Mouse (Mus musculus) cortical plate, adult 2 months (tissue): ENCODE measurements around the gene Nqo1. TPM values are rescaled to one million over a fixed set of nuclear protein-coding genes. Genes with fewer than 3 reads are reported as not detected.
A peak's percentile ranks its signal among the peaks of the same experiment; 100 is the strongest.

Experiments used
- H3K27ac ChIP-seq: fragments of 200-500 bp; 2 replicates; pipeline ENCODE4 v1.5.1; 2012; ENCODE audit warnings: low read length, control low read depth, inconsistent platforms; ENCODE audit not compliant: insufficient read depth
- H3K4me1 ChIP-seq: fragments of 200-500 bp; 2 replicates; pipeline ENCODE4 v1.6.1; 2011; ENCODE audit warnings: low read length; ENCODE audit not compliant: control insufficient read depth, insufficient read depth
- H3K4me3 ChIP-seq: fragments of 200-500 bp; 2 replicates; pipeline ENCODE4 v1.5.1; 2011; ENCODE audit warnings: mild to moderate bottlenecking, low read length, control low read depth; ENCODE audit not compliant: insufficient read depth
- CTCF ChIP-seq: fragments of 200-500 bp; IDR thresholded peaks from 2 replicates; pipeline ENCODE4 v1.5.1; 2011; ENCODE audit warnings: mild to moderate bottlenecking, control low read depth, low read length; ENCODE audit not compliant: insufficient read depth; ENCODE audit errors: extremely low read depth
- POLR2A ChIP-seq: fragments of 200-500 bp; IDR thresholded peaks from 2 replicates; pipeline ENCODE4 v1.6.1; 2011; ENCODE audit warnings: mild to moderate bottlenecking, low read length, control low read depth; ENCODE audit not compliant: insufficient read depth; ENCODE audit errors: extremely low read depth
- polyA plus RNA-seq: library from polyadenylated mRNA; depleted of rRNA; stranded (reverse); fragments of >200 nt; gene quantifications from 2 replicates; pipeline ENCODE4 v1.2.3, GENCODE M21; 2012

Nqo1 gene
- polyA plus RNA-seq, 1 experiment, result 4.8 TPM

DNA sequence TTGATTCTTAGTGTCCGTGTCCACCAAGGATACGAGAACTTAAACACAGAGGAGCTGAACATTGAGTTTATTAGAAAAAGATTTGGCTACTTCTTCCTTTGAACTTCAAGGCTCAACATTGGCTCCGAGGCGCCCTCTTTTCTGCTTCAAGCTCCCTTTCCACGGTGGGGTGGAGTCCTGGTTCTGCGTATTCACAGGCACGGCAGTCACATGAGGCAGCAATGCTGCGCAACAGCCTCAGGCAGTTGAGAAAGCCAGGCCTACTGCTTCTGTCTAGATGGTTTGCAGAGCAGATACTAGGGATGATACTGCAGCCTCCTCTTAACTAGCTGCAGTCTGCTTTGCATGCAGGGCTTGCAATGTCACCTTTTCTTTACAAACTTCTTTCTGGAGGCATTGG is 9.5 kb upstream of the Nqo1 start:
- Histone ChIP-seq H3K27ac (no peak overlapping the region), H3K4me3 (no peak overlapping the region), H3K4me1 (no peaks in the 10 kb centered on the region)
- TF ChIP-seq POLR2A (no peak), CTCF (no peak)

DNA sequence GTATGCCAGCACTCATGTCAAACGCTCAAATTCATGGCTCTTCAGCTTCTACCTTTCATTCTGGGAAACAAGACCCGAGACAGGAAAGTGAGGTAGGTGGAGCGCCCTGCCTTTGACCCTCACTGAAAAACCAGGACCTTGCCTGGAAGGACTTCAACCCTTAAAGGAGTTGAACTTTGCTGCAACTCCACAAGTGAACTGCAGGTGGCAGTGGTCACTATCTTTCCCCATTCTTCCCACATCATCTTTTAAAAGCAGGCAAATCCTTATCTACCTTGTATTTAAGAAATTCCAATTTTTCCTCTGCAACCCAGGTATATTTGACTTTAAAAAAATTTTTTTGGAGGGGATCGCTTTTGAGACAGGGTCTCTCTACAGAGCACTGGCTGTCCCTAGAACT is 8.4 kb upstream of the Nqo1 start:
- TF ChIP-seq POLR2A (no peak), CTCF (peak; percentile 63)
- Histone ChIP-seq H3K27ac (no peak overlapping the region), H3K4me1 (no peaks in the 10 kb centered on the region), H3K4me3 (no peak overlapping the region)

DNA sequence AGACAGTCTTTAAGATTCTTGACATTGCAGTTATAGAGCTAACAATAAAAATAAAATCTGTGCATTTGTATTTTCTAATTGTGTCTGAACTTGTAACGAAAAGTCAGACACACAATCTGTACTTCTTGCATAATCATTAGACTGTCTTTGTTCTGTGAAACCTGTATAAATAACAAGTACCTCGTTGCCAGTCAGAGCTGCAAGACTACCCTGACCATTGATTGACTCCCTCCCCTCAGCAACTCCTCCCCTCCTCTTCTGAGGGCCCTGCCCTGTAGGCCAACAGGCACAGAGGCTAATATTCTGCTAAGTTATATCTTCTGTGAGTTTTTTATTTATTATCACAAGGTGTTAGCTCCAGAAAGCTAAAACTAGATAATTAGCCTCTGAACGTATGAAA is 2.9 kb upstream of the Nqo1 start:
- Histone ChIP-seq H3K4me3 (no peak overlapping the region), H3K27ac (no peak overlapping the region), H3K4me1 (peaks cover 2% of the 10 kb centered on the region; the same call in 1 of the 2 replicates)
- no peak for TF ChIP-seq POLR2A

DNA sequence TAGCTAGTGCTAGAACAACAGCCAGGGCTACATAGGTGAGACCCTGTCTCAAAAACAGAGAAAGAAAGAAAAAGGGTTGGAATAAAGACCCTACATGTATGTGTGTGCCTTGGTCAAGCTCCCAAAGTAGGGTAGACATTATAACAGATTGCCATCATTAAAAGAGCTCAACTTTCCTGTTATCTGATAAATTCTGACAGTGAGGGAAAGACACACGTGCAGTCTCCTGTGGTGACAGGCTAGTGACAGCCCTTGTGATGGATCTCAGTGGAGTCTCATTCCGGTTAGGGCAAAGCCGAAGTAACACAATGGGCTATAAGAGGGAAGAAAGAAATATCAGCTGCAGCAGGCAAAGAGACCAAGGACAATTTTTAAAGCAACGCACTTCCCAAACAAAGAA is 1.1 kb upstream of the Nqo1 start:
- no peak overlapping the region for H3K4me3 ChIP-seq
- H3K4me1 ChIP-seq, result peaks cover 5% of the 10 kb centered on the region; the same call in 1 of the 2 replicates
- no peak for TF ChIP-seq POLR2A
- no peak for TF ChIP-seq CTCF
- no peak overlapping the region for H3K27ac ChIP-seq

DNA sequence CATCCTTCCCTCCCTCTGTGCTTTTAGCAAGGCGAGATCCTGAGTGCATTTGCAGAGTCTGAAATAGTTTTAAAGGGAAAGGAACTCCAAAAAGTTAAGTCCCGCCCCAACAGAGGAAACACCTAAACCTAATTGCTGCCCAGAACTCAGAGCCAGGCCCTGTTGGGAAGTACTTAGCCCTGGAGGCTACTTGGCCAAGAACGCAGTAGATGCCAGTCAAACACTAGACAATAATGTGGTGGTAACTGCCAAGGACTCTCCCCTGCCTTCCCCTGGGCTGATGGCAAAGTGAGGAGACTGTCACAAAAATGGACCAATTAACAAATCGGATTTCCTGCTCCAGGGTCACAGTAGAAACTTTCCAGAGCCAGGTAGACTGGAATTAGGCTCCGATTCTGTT is 1.1 kb downstream of the Nqo1 start:
- Histone ChIP-seq H3K4me3 (no peak overlapping the region), H3K4me1 (peaks cover 5% of the 10 kb centered on the region; the same call in 1 of the 2 replicates), H3K27ac (no peak overlapping the region)
- TF ChIP-seq POLR2A (no peak), CTCF (no peak)

DNA sequence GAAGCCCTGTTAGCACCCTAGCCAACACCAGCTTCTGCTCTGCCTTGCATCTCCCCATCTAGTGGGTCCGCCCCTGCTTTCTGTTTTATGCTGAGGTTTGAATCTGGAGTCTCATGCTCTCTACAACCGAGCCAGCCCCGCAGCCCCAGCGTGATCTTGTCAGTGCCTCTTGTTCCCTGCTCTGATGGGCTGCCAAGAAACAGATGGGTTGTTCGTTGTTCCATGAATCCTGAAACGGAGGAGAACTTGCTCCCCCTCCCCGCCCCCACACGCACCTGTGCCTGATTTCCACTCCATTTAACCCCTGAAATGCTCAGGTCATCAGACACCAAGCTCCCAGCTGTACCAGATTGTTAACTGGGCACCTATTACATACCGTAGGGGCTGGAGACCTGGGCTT is 3.5 kb downstream of the Nqo1 start:
- Histone ChIP-seq H3K4me3 (no peak overlapping the region), H3K27ac (no peak overlapping the region), H3K4me1 (peaks cover 5% of the 10 kb centered on the region; the same call in 1 of the 2 replicates)
- TF ChIP-seq POLR2A (no peak), CTCF (no peak)

DNA sequence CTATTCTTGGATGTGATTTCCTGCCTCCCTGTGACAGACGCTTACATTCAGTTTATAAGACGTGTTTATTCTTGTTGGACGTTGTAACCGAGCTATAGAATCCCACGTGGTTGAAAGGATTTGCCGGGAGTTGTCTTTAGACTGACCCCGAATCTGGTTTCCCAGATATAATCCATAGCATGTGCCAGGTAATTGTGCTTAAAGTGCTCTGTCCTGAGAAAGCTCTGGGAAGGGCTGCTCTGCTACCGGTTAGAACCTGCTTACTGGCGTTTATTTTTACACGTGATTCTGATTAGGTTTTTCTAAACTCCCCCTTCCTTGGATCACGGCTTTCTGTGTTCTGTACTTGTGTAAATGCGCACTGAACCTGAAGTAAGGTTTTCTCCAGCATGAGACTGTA is 5.3 kb downstream of the Nqo1 start:
- no peak overlapping the region for H3K27ac ChIP-seq
- no peak for TF ChIP-seq POLR2A
- TF ChIP-seq CTCF, result no peak
- H3K4me3 ChIP-seq, result no peak overlapping the region
- H3K4me1 ChIP-seq, result peaks cover 3% of the 10 kb centered on the region; the same call in 1 of the 2 replicates

DNA sequence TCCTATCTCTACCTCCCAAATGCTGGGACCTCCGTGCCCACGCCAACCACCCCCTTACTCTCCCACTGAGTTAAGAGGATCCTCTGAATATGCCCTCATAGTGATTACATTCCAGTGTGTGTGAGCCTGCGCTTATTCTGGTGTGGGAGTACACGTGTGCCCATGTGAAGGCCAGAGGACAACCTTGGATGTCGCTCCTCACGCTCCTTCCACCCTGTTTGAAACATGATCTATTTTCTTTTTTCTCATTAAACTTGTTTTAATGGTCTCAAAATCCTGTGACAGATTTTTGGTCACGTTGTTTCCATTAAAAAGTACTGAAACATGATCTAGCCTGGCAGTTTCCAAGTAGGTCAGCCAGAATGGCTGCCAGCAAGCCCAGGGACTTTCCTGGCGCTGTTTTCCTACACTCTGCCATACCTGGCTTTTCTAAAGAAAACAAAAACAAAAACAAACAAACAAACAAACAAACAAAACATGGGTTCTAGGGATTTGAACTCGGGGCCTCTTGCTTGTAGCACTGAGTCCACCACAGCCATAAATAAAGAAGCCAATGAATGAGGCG is 6.8 kb downstream of the Nqo1 start:
- no peak for TF ChIP-seq CTCF
- no peak for TF ChIP-seq POLR2A
- Histone ChIP-seq H3K27ac (no peak overlapping the region), H3K4me3 (no peak overlapping the region), H3K4me1 (peaks cover 3% of the 10 kb centered on the region; the same call in 1 of the 2 replicates)

DNA sequence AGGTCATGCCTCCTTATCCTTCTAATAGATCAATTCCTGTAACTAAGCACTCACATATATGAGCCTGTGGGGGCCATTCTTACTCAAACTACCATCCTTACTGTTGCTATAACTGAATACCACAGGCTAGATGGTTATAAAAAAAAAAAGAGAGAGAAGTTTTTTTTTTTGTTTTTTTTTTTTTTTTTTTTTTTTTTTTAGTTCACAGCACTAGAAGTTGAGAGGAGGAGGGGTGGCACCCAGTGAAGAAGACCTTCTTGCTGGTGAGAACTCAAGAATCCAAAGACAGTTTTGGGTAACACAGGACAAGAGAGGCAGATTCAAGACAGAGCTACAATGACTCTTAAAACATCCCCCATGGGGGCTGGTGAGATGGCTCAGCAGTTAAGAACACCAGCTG is 7.6 kb downstream of the Nqo1 start:
- Histone ChIP-seq H3K27ac (no peak overlapping the region), H3K4me1 (peaks cover 3% of the 10 kb centered on the region; the same call in 1 of the 2 replicates), H3K4me3 (no peak overlapping the region)
- TF ChIP-seq POLR2A (no peak), CTCF (no peak)

DNA sequence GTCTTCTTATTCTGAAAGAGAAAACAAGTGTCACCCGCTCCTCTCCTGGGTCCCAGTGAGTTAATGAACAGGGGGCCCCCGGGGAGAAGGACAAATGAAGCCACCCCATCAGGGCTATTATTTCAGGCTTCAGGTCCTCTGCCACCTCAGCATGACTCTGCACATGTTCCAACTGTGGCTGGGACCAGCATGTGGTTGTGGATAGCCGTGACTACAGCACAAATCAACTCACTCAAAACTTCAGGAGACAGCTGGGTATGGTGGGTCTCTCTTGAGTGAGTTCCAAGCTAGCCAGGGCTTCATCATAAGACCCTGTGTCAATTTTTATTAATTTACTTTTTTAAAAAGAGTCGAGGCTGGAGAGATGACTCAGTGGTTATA is 11.9 kb downstream of the Nqo1 start:
- no peaks in the 10 kb centered on the region for H3K4me1 ChIP-seq
- H3K4me3 ChIP-seq, result no peak overlapping the region
- H3K27ac ChIP-seq, result no peak overlapping the region
- no peak for TF ChIP-seq POLR2A
- TF ChIP-seq CTCF, result no peak

DNA sequence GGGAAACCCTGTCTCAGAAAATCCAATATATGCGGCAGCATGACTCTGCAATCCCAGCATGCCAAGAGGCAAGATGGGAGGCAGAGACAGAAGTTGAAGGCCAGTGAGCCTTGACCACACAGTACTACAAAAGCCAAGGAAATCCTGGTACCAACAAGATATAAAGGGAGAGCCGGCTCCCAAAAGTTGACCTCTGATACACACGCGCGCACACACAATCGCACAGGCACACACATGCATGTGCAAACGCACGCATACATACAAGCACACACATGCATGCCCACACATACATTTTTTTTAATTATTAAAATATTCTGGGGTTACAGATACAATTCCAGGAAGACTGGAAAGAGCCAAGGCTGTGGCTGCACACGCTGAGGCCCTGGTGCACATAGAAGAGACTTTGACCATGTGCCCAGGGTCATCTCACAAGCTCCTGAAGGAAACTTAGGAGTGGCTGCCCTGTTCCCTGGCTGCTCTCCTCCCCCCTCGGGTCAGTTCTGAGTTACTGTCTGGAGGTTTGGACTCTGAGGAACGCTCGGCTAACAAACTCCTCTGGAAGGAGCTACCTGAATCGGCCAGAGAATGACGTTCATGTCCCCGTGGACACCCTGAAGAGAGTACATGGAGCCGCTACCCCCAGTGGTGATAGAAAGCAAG is 12.4 kb downstream of the Nqo1 start:
- no peak overlapping the region for H3K4me3 ChIP-seq
- H3K27ac ChIP-seq, result no peak overlapping the region
- TF ChIP-seq CTCF (no peak), POLR2A (no peak)
- no peaks in the 10 kb centered on the region for H3K4me1 ChIP-seq
